Mouse (Mus musculus) heart, adult 2 months (tissue): Measurements from ENCODE around the gene Arrb2.

Experiments
- EP300 ChIP-seq: fragments of 200-500 bp; IDR thresholded peaks from 2 replicates; pipeline ENCODE4 v1.6.1; 2011; ENCODE audit warnings: low read depth, low read length, control low read depth; ENCODE audit not compliant: insufficient read depth
- POLR2A ChIP-seq: fragments of 200-500 bp; IDR thresholded peaks from 2 replicates; pipeline ENCODE4 v1.6.1; 2011; ENCODE audit warnings: mild to moderate bottlenecking, low read depth, low read length, control low read depth; ENCODE audit not compliant: insufficient read depth

GRCm38 (mm10) chr11:70465824-70466223 lies 33.4 kb downstream of the Arrb2 start:
- TF ChIP-seq POLR2A (no peak), EP300 (no peak)
